Mouse (Mus musculus) kidney, adult 2 months (tissue): ENCODE measurements around the gene Angptl8.

ENCODE experiments used
- CTCF ChIP-seq: fragments of 200-500 bp; conservative IDR thresholded peaks from 2 replicates; pipeline ENCODE4 v1.5.1; 2011; ENCODE audit warnings: low read depth, mild to moderate bottlenecking, control low read depth, low read length, moderate library complexity, mixed read lengths; ENCODE audit not compliant: insufficient read depth, insufficient read length
- POLR2A ChIP-seq: fragments of 200-500 bp; IDR thresholded peaks from one replicate; pipeline ENCODE4 v1.6.1; 2011; ENCODE audit warnings: low read depth, low read length, control low read depth

DNA sequence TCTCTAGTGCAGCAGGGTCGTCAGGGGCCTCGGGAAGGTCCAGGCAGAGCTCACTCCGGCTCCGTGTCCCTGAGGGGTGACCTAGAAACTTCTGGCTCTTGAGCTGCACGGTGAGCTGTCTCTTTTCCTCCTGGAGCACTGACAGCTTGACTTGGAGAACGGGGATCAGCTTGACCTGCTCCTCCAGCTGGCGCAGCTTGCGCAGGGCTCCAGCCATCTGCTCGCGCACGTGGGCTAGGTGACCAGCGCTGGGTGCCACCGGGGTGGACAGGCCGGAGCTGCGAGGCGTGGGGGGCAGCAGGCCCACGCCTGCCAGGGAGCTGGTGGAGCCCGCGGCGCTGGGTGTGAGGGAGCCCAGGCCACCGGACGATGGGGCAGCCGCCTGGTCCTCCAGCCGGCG, 40.4 kb upstream of the Angptl8 start:
- TF ChIP-seq CTCF (no peak), POLR2A (no peak)
